Mouse (Mus musculus) heart, postnatal 0 days (tissue): ENCODE measurements at regions not wholly inside any gene's neighbourhood (a gene's known extent, or its start where the extent isn't known, plus 50 kb on each side); places are given as distances from the start of the nearest gene placed in this dataset.
A peak's percentile ranks its signal among the peaks of the same experiment; 100 is the strongest.

Experiments used
- ATAC-seq: fragments of 200-750 bp; cut with Nextera tagmentation; 2 replicates; pipeline ENCODE4 v1.8.0; 2017; ENCODE audit warnings: low read depth, moderate number of reproducible peaks, moderate library complexity; ENCODE audit not compliant: insufficient read depth
- DNase-seq: peaks from one replicate; pipeline ENCODE4 v3.0.0-alpha.2; 2016; ENCODE audit warnings: low spot score
- H3K27ac ChIP-seq: fragments of 300-500 bp; sonication (generic); 2 replicates; pipeline ENCODE4 v1.5.1; 2014; ENCODE audit warnings: low read depth, mild to moderate bottlenecking
- H3K27me3 ChIP-seq: fragments of 300-500 bp; sonication (generic); 2 replicates; pipeline ENCODE4 v1.6.1; 2014; ENCODE audit warnings: low read length, mixed read lengths; ENCODE audit not compliant: control insufficient read depth, insufficient read depth
- H3K36me3 ChIP-seq: fragments of 300-500 bp; sonication (generic); replicated peaks from 2 replicates; pipeline ENCODE4 v1.6.1; 2014; ENCODE audit warnings: low read length, mixed read lengths; ENCODE audit not compliant: control insufficient read depth, insufficient read depth
- H3K4me1 ChIP-seq: fragments of 300-500 bp; sonication (generic); 2 replicates; pipeline ENCODE4 v1.6.1; 2014; ENCODE audit warnings: antibody characterized with exemption; ENCODE audit not compliant: control insufficient read depth, insufficient read depth
- H3K4me2 ChIP-seq: fragments of 300-500 bp; sonication (generic); 2 replicates; pipeline ENCODE4 v1.6.1; 2014; ENCODE audit warnings: low read depth, mild to moderate bottlenecking, low read length, moderate library complexity
- H3K4me3 ChIP-seq: fragments of 300-500 bp; sonication (generic); 2 replicates; pipeline ENCODE4 v1.5.1; 2014; ENCODE audit warnings: low read depth, low read length
- H3K9ac ChIP-seq: fragments of 300-500 bp; sonication (generic); replicated peaks from 2 replicates; pipeline ENCODE4 v1.6.1; 2014; ENCODE audit warnings: low read depth, low read length, mixed read lengths
- H3K9me3 ChIP-seq: fragments of 300-500 bp; sonication (generic); replicated peaks from 2 replicates; pipeline ENCODE4 v1.6.1; 2016; ENCODE audit warnings: low read length; ENCODE audit not compliant: control insufficient read depth
- CTCF ChIP-seq: IDR thresholded peaks from 2 replicates; pipeline ENCODE4 v1.5.1; 2016; ENCODE audit warnings: antibody characterized with exemption, control low read depth, low read depth
- EP300 ChIP-seq: IDR thresholded peaks from 2 replicates; pipeline ENCODE4 v1.6.1; 2016; ENCODE audit warnings: antibody characterized with exemption, low read depth
- whole genome bisulfite sequencing: fragments of 180-500 bp; shearing (Covaris S2); extraction: QIAGEN DNeasy Blood & Tissue Kit; methylation state at CpG from one replicate; pipeline ENCODE4 v1.1.7; 2014; 5-methylcytosine and 5-hydroxymethylcytosine counted together

DNA sequence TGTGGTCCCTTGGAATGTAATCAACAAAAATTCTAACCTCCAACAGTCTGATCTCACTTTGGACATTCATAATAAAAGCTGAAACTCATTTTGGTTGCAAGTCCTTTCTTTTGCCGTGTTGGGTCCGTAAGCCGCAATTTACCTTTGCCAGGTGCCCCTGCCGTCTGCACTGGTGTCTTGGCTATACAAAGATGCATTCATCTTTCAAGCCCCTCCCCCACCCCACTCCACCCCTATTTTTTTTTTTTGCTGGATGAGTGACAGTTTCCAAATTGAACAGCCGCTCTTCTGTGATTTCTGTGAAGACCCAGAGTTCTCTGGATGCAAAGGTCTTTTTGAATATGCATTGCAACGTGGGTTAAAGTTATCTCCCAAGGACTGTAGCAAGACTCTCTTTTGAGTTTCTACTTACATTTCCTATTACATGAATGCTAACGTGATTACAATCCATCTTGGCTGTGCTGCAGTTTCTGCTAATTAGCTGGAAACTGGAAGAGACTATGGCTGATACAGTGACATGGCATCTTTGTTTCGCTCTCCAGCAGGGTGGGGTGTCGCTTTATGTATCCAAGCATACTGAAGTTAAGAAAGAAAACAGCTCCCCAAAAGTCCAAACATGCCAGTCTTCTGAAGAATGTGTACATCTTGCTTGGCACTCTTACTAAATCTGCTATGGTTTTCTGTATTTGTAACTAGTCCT is 67.4 kb upstream of the Tiam2 start:
- Histone ChIP-seq H3K9ac (no peak overlapping the region), H3K4me1 (no peaks in the 10 kb centered on the region), H3K4me2 (no peak overlapping the region), H3K9me3 (no peaks in the 10 kb centered on the region), H3K27ac (no peak overlapping the region), H3K27me3 (no peaks in the 10 kb centered on the region), H3K4me3 (no peak overlapping the region), H3K36me3 (peaks cover 4% of the 10 kb centered on the region)
- ATAC-seq: no peak
- TF ChIP-seq CTCF: no peak
- TF ChIP-seq EP300: no peak
- WGBS: 86% methylated on average over 9 of the region's 9 CpGs
- DNase-seq: no peak

DNA sequence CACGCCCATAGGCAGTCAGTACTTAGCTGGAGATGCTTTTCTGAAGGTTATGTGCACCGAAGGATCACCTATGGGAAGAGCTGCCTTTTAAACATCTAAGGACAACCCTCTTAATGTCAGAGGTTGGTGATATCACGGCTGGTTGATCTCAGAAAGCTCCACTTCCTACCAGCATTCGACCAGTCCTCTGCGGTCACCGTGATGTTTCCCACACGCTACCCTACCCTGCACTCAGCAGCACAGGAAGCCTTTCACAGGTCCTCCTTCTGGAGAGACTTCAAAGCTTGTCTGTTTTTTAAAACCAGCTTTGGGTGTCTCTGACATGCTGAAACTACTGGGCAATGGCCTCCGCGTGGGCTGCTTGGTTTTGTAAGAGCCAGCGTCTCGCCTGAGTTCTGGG is 65.6 kb upstream of the Tiam2 start:
- H3K4me2 ChIP-seq: no peak overlapping the region
- no peaks in the 10 kb centered on the region for H3K4me1 ChIP-seq
- TF ChIP-seq EP300: no peak
- no peak for TF ChIP-seq CTCF
- ATAC-seq (no peak), DNase-seq (no peak)
- no peaks in the 10 kb centered on the region for H3K9me3 ChIP-seq
- no peaks in the 10 kb centered on the region for H3K27me3 ChIP-seq
- no peak overlapping the region for H3K4me3 ChIP-seq
- whole genome bisulfite sequencing: 85% methylated on average over 11 of the region's 11 CpGs
- peaks cover 4% of the 10 kb centered on the region for H3K36me3 ChIP-seq
- no peak overlapping the region for H3K9ac ChIP-seq
- no peak overlapping the region for H3K27ac ChIP-seq

DNA sequence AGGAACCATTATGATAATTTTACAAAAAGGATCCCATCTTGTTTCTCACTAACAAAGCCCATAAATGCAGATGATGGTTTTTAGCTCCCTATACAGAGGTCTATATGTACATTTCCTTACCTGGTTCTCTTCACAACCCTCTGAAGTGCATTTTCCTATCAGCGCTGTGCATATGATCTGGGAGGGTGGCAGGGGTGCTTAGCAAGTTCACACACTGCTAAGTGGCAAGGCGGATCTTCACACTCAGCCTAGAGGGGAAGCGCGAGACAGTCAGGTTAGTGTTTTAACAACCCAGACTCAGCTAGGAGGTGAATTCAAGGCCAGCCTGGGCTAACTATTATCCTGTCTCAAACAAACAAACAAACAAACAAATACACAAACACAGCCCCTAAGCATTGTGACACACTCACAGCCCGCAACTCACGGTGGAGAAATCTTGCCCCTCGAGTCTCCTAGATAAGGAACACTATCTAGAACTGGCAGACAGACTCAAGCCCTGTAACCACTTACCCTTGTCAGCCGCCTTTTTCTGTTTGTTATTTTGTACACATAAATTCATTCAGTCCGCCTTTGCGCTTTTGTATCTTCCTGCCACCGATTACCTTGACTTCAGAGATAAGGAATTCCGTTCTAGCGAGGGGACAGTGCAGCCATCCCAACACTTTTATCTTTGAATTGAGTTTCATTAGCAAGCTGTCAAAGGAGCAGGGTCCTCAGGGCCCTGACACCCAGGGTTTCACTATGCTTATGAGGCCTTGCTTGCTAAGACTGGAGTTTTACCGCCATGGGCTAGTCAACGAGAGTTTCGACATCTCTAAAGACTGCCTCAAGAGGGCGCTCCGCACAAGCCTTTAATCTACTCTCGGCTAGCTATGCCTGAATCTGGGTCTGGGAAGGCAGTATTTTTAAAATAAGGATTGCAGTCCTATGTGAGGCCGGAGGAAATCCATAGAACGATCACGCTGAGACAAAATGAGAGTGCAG is 53.0 kb upstream of the Tiam2 start:
- Histone ChIP-seq H3K9me3 (no peaks in the 10 kb centered on the region), H3K4me2 (no peak overlapping the region), H3K4me1 (no peaks in the 10 kb centered on the region), H3K4me3 (no peak overlapping the region), H3K27ac (no peak overlapping the region), H3K27me3 (no peaks in the 10 kb centered on the region), H3K36me3 (no peaks in the 10 kb centered on the region), H3K9ac (no peak overlapping the region)
- ATAC-seq (peak; percentile 75), DNase-seq (peak; percentile 83)
- WGBS: 32% methylated on average over 22 of the region's 22 CpGs
- peak; percentile 86 for TF ChIP-seq CTCF
- TF ChIP-seq EP300: no peak

DNA sequence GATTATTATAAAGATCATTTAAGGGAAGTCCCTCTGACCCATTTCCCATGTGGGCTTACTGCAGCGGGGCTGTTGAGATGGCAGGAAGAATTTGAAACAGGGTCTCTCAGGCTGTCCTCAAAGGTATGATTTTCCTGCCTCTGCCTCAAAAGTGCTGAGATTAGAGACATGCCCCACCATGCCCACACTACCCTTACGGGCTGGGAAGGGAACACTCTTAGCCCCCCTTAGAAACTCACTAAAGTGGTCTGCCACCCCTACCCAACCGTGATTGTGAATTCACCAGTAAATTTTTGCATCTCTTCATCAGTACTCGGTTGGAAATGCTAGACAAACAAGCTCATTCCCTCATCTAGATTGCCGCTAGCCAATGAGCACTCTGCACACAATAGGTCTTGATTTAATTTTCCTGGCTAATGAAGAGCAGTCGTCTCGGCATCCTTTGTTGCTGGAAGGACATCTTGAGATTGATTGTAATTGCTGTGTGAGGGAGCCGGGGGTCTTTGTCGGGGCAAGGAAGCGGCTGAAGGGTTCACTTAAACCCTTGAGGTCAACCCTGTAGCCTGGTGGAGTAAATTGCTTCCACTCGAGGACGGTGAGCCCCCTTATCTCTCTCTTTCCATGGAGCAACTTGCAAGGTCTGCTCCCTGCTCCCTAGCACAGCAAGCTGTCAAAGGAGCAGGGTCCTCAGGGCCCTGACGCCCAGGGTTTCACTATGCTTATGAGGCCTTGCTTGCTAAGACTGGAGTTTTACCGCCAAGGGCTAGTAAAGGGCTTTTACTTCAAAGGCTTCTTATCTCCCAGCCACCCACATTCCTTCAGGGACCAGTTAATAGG is 51.7 kb upstream of the Tiam2 start:
- Histone ChIP-seq H3K27me3 (no peaks in the 10 kb centered on the region), H3K4me3 (no peak overlapping the region), H3K9me3 (no peaks in the 10 kb centered on the region), H3K27ac (no peak overlapping the region), H3K4me1 (no peaks in the 10 kb centered on the region), H3K36me3 (no peaks in the 10 kb centered on the region), H3K9ac (no peak overlapping the region), H3K4me2 (no peak overlapping the region)
- WGBS: 53% methylated on average over 14 of the region's 14 CpGs
- DNase-seq: no peak
- no peak for ATAC-seq
- no peak for TF ChIP-seq CTCF
- TF ChIP-seq EP300: no peak
